Mouse (Mus musculus): ENCODE data around the gene Sqstm1. TPM values are rescaled to one million over a fixed set of nuclear protein-coding genes. Genes with fewer than 3 reads are reported as not detected.

Gene Sqstm1
- total and polyA plus RNA-seq, 3 experiments: 202 to 579 (median 456) TPM

DNA sequence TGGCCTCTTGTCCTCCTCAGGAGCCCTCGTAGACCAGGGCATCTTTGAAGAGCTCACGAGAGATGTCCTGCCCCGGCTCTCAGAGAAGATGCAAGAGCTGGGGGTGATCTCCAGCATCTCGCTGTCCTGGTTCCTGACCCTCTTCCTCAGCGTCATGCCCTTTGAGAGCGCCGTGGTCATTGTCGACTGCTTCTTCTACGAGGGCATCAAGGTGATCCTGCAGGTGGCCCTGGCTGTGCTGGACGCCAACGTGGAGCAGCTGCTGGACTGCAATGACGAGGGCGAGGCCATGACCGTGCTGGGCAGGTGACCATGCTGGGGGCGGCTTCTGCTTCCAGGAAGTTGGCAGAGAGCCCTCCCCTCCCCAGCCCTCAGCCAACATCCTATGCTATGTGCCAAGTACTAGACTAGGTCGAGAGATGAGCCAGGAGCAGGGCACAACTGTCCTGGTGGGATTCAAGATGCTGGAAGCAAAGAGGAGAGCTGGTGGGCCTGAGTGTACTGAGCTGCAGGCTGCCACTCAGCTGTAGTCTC is 53.8 kb downstream of the Sqstm1 start:
- H3K36me3 ChIP-seq (replicated peaks in 1 of 2; ENCODE audit: control insufficient read depth in 1 of 2, insufficient read depth in 1 of 2, low read length in 1 of 2): peaks cover 63 to 94% of the 10 kb centered on the region in 2 experiments
- in situ Hi-C loops (cut with MboI; ENCODE audit: low pct_ligation_motif_present, low pct_unique_long_range_greater_than_20kb, low sequenced_read_pairs): no loop called here

GRCm38 (mm10) chr11:50155785-50156184 is 54.8 kb downstream of the Sqstm1 start:
- dilution Hi-C loops (cut with MboI; ENCODE audit: extremely low pct_ligation_motif_present, extremely low pct_unique_long_range_greater_than_20kb, low sequenced_read_pairs): no loop called here
- in situ Hi-C loops (cut with MboI; ENCODE audit: low pct_ligation_motif_present, low pct_unique_long_range_greater_than_20kb, low sequenced_read_pairs): no loop called here
- no peak for TF ChIP-seq KAT2A (IDR thresholded peaks at IDR 0.05; ENCODE audit: insufficient replicate concordance, low read length)
- no peak for TF ChIP-seq ETS1 (conservative IDR thresholded peaks at IDR 0.05; ENCODE audit: low read depth, low read length)
- no peak overlapping the region for H3K4me3 ChIP-seq (replicated peaks in 1 of 3; ENCODE audit: low read depth in 2 of 3, low read length in 2 of 3, poor library complexity in 1 of 3)
- no peak overlapping the region for H3K9ac ChIP-seq (ENCODE audit: insufficient read depth, low read depth)
- 0 out of 4 replicates have a peak, but pooled peaks cover 0 to 4% of the 10 kb centered on the region in 2 experiments for H3K4me1 ChIP-seq (ENCODE audit: control insufficient read depth in 1 of 2, insufficient read depth in 2 of 2)
- H3K27me3 ChIP-seq (replicated peaks): no peaks in the 10 kb centered on the region
- no peak overlapping the region for H3K4me2 ChIP-seq (ENCODE audit: insufficient read depth, low read depth, poor library complexity, severe bottlenecking)
- no peaks in the 10 kb centered on the region for H3K9me3 ChIP-seq (replicated peaks; ENCODE audit: low read length)
- H3K79me2 ChIP-seq (replicated peaks; ENCODE audit: control insufficient read depth, extremely low read depth, insufficient read depth, poor library complexity, severe bottlenecking): no peaks in the 10 kb centered on the region
- H3K36me3 ChIP-seq (replicated peaks in 1 of 2; ENCODE audit: control insufficient read depth in 1 of 2, insufficient read depth in 1 of 2, low read length in 1 of 2): peaks cover 73 to 96% of the 10 kb centered on the region in 2 experiments
- H3K27ac ChIP-seq (ENCODE audit: insufficient read depth, low read depth): no peak overlapping the region
- DNase-seq (ENCODE audit: extremely low read depth): no peak

More for the DNA sequence above, 53.8 kb downstream of the Sqstm1 start:
- Histone ChIP-seq H3K79me2 (replicated peaks; ENCODE audit: control insufficient read depth, extremely low read depth, insufficient read depth, poor library complexity, severe bottlenecking) (no peaks in the 10 kb centered on the region), H3K4me1 (ENCODE audit: control insufficient read depth in 1 of 2, insufficient read depth in 2 of 2) (peaks cover under 1 to 14% of the 10 kb centered on the region in 2 experiments), H3K4me3 (replicated peaks in 1 of 3; ENCODE audit: low read depth in 2 of 3, low read length in 2 of 3, poor library complexity in 1 of 3) (no peak overlapping the region), H3K4me2 (ENCODE audit: insufficient read depth, low read depth, poor library complexity, severe bottlenecking) (no peak overlapping the region), H3K27ac (ENCODE audit: insufficient read depth, low read depth) (no peak overlapping the region), H3K9ac (ENCODE audit: insufficient read depth, low read depth) (no peak overlapping the region), H3K27me3 (replicated peaks) (no peaks in the 10 kb centered on the region), H3K9me3 (replicated peaks; ENCODE audit: low read length) (no peaks in the 10 kb centered on the region)
- no peak for DNase-seq (ENCODE audit: extremely low read depth)
- dilution Hi-C loops (cut with MboI; ENCODE audit: extremely low pct_ligation_motif_present, extremely low pct_unique_long_range_greater_than_20kb, low sequenced_read_pairs): no loop called here
- TF ChIP-seq SMC3 (IDR thresholded peaks at IDR 0.05; ENCODE audit: low read depth, low read length) (no peak), ELF1 (IDR thresholded peaks at IDR 0.05; ENCODE audit: low read depth, low read length) (no peak), CHD2 (IDR thresholded peaks at IDR 0.05; ENCODE audit: low read length) (no peak), BHLHE40 (IDR thresholded peaks at IDR 0.05; ENCODE audit: low read depth, low read length) (no peak), USF1 (IDR thresholded peaks at IDR 0.05; ENCODE audit: low read depth, low read length) (no peak), ZNF384 (IDR thresholded peaks at IDR 0.05; ENCODE audit: low read depth, low read length) (no peak), JUND (conservative IDR thresholded peaks at IDR 0.05; ENCODE audit: low read depth, low read length) (no peak), NELFE (IDR thresholded peaks at IDR 0.05; ENCODE audit: low read depth, low read length) (no peak), MAZ (IDR thresholded peaks at IDR 0.05; ENCODE audit: low read depth, low read length) (no peak), ETS1 (conservative IDR thresholded peaks at IDR 0.05; ENCODE audit: low read depth, low read length) (no peak), RCOR1 (conservative IDR thresholded peaks at IDR 0.05; ENCODE audit: low read depth, low read length) (no peak), MYC (IDR thresholded peaks at IDR 0.05; ENCODE audit: low read depth, low read length) (no peak), CTCF (conservative IDR thresholded peaks at IDR 0.05 in 1 of 2, IDR thresholded peaks at IDR 0.05 in 1 of 2; ENCODE audit: low read depth in 2 of 2, low read length in 2 of 2) (no peak), TBP (conservative IDR thresholded peaks at IDR 0.05; ENCODE audit: low read depth, low read length) (no peak)
